Mouse (Mus musculus) gastrocnemius, adult 2 months (tissue): ENCODE data around the gene U90926. TPM values are rescaled to one million over a fixed set of nuclear protein-coding genes. Genes with fewer than 3 reads are reported as not detected.
A peak's percentile ranks its signal among the peaks of the same experiment; 100 is the strongest.

ENCODE experiments used
- DNase-seq: peaks from one replicate; pipeline ENCODE4 v3.0.0; 2022
- H3K27ac ChIP-seq: fragments of 200-600 bp; 2 replicates; pipeline ENCODE4 v1.8.1; 2022; ENCODE audit warnings: mild to moderate bottlenecking
- H3K4me3 ChIP-seq: fragments of 200-600 bp; 2 replicates; pipeline ENCODE4 v1.8.1; 2022; ENCODE audit warnings: mild to moderate bottlenecking, moderate library complexity
- CTCF ChIP-seq: fragments of 200-600 bp; IDR thresholded peaks from 2 replicates; pipeline ENCODE4 v1.8.1; 2022; ENCODE audit warnings: antibody characterized with exemption, mild to moderate bottlenecking, moderate library complexity
- intact Hi-C: fragments of 180-260 bp; cut with DNase I; formaldehyde crosslinking; loops from one replicate; pipeline ENCODE4 v1.15.1; 2025
- long read RNA-seq, 2 experiments: library from polyadenylated mRNA; stranded (forward); transcript quantifications; one replicate each; pipeline ENCODE4 v2.0.0; 2021
- total RNA-seq, 2 experiments: library from RNA; stranded (reverse); gene quantifications; 2 replicates each; pipeline ENCODE4 v1.2.3; 2021

Gene U90926
- total RNA-seq: not detected
- long read RNA-seq, experiment 1: 0 reads
- long read RNA-seq, experiment 2: 0 reads

GRCm38 (mm10) chr5:92215308-92215707 is at the start of gene U90926:
U90926 (minus strand) TSS chr5:92215408.
- TF ChIP-seq CTCF: no peak
- Histone ChIP-seq H3K4me3 (no peak within 1 kb of the TSS), H3K27ac (no peak within 1 kb of the TSS)
- intact Hi-C loops: no loop called here
- no peak for DNase-seq

GRCm38 (mm10) chr5:92263761-92264359 is 48.7 kb upstream of the U90926 start:
- Histone ChIP-seq H3K4me3 (no peak overlapping the region), H3K27ac (no peak overlapping the region)
- no peak for TF ChIP-seq CTCF
- DNase-seq: peak; percentile 40
- intact Hi-C loops: no loop called here

- DNase-seq: no peak
- no peak overlapping the region for H3K4me3 ChIP-seq
- TF ChIP-seq CTCF: no peak
- no peak overlapping the region for H3K27ac ChIP-seq
- intact Hi-C loops: no loop called here
Measured at GRCm38 (mm10) chr5:92262646-92263045, 47.4 kb upstream of the U90926 start.

- H3K27ac ChIP-seq: no peak within 1 kb of the TSS
- DNase-seq: no peak
- intact Hi-C loops: no loop called here
- H3K4me3 ChIP-seq: no peak within 1 kb of the TSS
- TF ChIP-seq CTCF: no peak
Measured at GRCm38 (mm10) chr5:92256218-92256617, 41.0 kb upstream of the U90926 start, which contains the start of gene Ppef2. Ppef2 (minus strand) TSS chr5:92256278.

- intact Hi-C loops: no loop called here
- no peak for TF ChIP-seq CTCF
- no peak for DNase-seq
Measured at GRCm38 (mm10) chr5:92254476-92254875, 39.3 kb upstream of the U90926 start.

GRCm38 (mm10) chr5:92252797-92253343 is 37.7 kb upstream of the U90926 start:
- H3K27ac ChIP-seq: no peak overlapping the region
- intact Hi-C loops: no loop called here
- H3K4me3 ChIP-seq: no peak overlapping the region
- no peak for TF ChIP-seq CTCF
- no peak for DNase-seq

More at GRCm38 (mm10) chr5:92254476-92254875, 39.3 kb upstream of the U90926 start:
- Histone ChIP-seq H3K27ac (no peak overlapping the region), H3K4me3 (no peak overlapping the region)

- H3K27ac ChIP-seq: no peak overlapping the region
- no peak for DNase-seq
- intact Hi-C loops: no loop called here
- H3K4me3 ChIP-seq: no peak overlapping the region
- TF ChIP-seq CTCF: no peak
Measured at GRCm38 (mm10) chr5:92252031-92252430, 36.8 kb upstream of the U90926 start.

- no peak overlapping the region for H3K27ac ChIP-seq
- TF ChIP-seq CTCF: no peak
- no peak for DNase-seq
- H3K4me3 ChIP-seq: no peak overlapping the region
- intact Hi-C loops: no loop called here
Measured at GRCm38 (mm10) chr5:92248614-92249013, 33.4 kb upstream of the U90926 start.

GRCm38 (mm10) chr5:92245483-92245882 is 30.3 kb upstream of the U90926 start:
- no peak overlapping the region for H3K27ac ChIP-seq
- no peak overlapping the region for H3K4me3 ChIP-seq
- no peak for DNase-seq
- intact Hi-C loops: no loop called here
- no peak for TF ChIP-seq CTCF

GRCm38 (mm10) chr5:92244900-92245299 is 29.7 kb upstream of the U90926 start:
- TF ChIP-seq CTCF: no peak

GRCm38 (mm10) chr5:92240769-92241168 is 25.6 kb upstream of the U90926 start:
- TF ChIP-seq CTCF: no peak
- no peak overlapping the region for H3K4me3 ChIP-seq
- DNase-seq: no peak
- intact Hi-C loops: no loop called here
- no peak overlapping the region for H3K27ac ChIP-seq

More at GRCm38 (mm10) chr5:92244900-92245299, 29.7 kb upstream of the U90926 start:
- Histone ChIP-seq H3K27ac (no peak overlapping the region), H3K4me3 (no peak overlapping the region)
- DNase-seq: no peak
- intact Hi-C loops: no loop called here

GRCm38 (mm10) chr5:92239333-92240232 is 24.4 kb upstream of the U90926 start:
- peak overlapping the region; percentile 37 for H3K4me3 ChIP-seq
- TF ChIP-seq CTCF: peak; percentile 74
- peak; percentile 62 for DNase-seq
- no peak overlapping the region for H3K27ac ChIP-seq
- intact Hi-C loops: loop anchor here (5.0 kb wide), 1 partner anchor 42 kb away; no protein-coding TSS in a partner anchor
